Mouse (Mus musculus) gastrocnemius, postnatal 14 days (tissue): ENCODE measurements around the gene Cetn4. TPM values are rescaled to one million over a fixed set of nuclear protein-coding genes. Genes with fewer than 3 reads are reported as not detected.

Experiments
- DNase-seq: peaks from one replicate; pipeline ENCODE4 v3.0.0; 2021; ENCODE audit warnings: mixed read lengths
- intact Hi-C: fragments of 180-260 bp; cut with DNase I; formaldehyde crosslinking; loops from one replicate; pipeline ENCODE4 v1.15.1; 2025; ENCODE audit warnings: low total_unique reads
- total RNA-seq, 2 experiments: library from RNA; stranded (reverse); gene quantifications; 2 replicates each; pipeline ENCODE4 v1.2.3; 2021

Gene Cetn4
- total RNA-seq, 2 experiments from 2014 or later, result 0.29 to 0.57 TPM

DNA sequence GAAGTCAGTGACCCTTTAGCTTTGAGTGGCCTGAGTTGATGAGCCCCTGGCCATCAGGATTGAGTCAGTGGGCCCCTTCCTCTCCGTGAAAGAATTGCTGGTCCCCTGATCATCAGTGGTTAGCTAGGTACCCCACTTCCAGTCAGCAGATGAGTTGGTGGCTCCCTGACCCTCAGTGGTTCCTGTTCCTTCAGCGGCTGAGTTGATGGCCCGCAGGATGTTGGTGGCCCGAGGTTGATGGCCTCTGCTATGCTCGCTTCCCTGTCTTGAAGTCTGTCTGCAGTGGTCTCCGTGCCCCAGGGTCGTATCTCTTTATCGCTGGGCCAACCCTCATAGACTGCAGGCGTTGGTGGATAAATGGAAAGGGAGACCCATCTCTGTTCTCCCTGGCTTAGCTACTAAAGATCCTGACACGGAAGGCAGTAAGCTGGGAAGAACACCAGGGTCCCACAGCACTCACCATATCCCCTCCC, 575 bp downstream of the Cetn4 start:
- no peak for DNase-seq
- intact Hi-C loops, result no loop called here

DNA sequence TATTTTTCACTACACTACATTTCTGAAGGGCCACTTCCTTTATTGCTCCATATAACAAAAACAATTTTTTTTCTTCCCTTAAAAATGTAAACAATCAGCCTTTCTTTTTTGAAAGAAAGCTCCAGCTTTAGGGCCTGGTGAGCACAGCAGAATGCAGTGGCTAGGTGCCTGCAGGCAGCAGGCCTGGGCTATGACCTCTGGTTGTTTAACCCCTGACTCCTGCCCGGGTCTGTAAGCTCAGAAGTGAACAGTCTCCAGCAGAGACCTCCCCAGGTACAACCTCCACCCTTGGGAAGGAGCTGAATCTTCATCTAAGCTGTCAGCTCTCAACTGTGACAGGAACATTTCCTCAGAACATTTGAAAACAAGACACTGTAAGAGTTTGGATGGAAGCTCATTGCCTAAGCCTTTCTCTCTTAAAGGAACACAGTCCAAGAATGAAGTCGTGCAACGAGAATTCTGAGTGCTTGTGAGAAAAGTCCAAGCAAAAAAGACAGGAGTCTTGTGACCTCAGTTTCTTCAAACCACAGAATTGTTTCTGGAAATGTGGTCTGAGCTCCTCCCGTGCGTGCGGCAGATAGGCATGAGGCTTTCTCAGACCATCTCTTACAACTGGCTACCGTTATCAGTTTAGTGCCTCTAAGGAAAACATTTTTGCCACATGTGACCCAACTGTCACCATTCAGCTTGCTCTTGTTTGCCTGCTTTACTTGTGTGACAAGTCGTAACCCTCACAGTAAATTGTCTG, 8.9 kb downstream of the Cetn4 start:
- no peak for DNase-seq
- intact Hi-C loops, result no loop called here

DNA sequence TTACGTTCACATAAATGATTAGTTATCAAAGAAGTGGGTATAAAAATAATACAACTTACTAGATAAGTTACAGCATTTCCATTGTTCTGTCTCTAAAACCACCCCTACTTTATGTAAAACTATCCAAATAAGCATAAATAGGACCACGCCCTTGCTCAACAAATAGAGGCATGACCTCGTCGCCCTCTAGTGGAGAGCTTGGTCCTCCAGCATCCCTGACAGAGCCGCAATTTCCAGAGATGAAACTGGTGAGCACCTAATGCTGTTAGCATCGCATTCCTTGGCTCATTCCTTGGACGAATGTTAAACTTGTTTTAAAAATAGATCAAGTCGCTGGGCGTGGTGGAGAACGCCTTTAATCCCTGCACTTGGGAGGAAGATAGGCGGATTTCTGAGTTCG, 9.8 kb downstream of the Cetn4 start:
- intact Hi-C loops, result no loop called here
- DNase-seq, result peak; percentile 33

DNA sequence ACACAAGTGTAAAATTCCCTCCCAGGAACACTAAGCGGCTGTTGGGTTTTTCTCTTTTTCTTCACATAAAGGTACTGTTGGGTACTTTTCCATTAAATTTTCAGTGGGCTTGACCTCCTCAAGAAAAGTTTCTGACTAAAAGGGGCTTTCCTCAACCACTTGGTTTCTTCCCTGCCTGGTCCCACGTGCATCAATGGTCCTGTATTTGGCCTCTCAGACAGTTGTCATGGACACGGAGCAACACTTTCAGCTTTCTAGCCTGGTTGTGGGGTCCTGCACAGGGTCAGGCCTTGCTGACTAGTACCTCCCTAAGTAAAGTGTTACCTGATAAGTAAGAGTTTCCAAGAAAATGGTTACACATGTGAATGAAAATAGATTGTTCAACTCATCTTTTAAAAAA, 13.0 kb downstream of the Cetn4 start:
- intact Hi-C loops, result no loop called here
- no peak for DNase-seq

DNA sequence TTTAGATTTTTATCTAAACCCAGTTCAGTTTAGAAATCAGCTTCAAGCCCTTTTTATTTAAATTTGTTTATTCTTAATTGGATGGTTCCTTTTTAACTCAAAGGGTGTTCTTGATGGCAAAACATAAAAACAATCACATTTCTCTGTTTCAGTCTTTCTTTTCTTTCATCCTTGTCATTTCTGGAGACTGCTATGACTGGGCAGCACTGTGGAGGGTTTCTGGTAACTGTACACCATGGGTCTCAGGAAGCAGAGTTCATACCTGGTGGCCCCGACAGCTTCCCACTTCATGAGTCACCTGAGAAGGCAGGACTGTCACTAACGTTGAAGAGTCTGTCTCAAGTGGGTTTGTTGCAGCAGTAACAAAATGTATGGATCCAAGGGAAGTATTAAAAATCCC, 19.9 kb downstream of the Cetn4 start:
- no peak for DNase-seq
- intact Hi-C loops, result no loop called here

DNA sequence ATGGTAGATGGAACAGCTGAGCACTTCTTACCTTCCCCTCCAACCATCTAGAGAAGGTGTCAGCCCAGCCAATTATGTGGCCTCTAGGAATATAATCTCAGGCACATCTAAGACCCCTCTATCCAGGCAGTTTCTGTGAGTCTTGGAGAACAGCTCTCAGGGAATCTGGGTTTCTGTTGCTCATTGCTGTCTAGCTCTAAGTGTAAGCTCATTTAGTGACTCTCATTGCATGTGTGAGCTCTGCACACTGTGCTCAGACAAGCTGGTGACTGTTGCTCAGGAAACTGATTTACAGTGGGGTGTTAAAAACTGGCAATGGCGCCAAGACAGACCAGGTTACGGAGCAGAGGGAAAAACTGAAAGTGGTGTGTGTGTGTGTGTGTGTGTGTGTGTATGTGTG, 20.6 kb downstream of the Cetn4 start:
- intact Hi-C loops, result no loop called here
- DNase-seq, result no peak

DNA sequence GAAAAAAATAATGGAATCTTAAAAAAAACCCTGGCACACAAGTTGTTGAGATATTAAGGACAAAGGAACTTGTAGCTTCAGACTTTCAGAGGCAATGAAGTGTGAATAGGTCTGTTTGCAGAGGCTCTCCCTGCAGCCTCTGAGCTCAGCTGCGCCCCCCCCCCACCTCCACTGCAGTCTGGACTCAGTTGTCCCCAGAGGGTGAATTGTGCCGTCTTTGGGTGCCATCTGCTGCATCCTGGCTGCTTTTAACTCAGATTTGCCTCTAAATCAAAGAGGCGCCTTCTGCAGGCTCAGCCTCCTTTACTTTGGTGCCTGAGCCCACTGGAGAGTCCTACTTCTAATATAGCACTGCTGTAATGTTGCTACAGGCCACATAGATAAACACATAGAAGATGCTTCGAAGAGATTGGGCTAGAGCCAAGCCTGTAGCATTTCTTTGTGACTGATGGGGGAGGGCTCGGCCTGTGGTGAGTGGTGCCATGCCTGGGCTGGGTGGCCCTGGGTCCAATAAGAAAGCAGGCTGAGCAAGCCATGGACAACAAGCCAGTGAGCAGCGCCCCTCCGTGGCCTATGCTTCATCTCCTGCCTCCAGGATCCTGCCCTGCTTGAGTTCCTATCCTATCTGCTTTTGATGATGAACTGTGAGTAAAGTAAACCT, 21.5 kb downstream of the Cetn4 start:
- intact Hi-C loops, result no loop called here

DNA sequence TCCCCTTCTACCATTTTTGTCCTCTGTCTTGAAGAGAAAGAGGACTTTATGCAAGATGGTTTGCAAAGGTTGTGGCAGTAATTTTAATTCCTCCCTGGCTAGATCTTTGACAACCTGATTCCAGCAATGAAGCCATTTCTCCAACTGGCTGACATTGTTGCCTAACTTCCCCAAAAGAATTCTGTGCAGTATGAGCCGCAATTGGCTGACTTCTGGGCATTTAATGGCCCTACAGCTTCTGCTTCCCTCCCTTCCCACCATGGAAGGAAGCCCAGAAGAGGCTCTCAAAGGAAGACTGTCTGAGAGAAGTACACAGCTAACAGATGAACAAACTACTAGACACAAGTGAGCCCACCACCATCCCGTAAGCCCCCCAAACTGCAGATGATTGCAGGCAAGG, 23.3 kb downstream of the Cetn4 start:
- intact Hi-C loops, result no loop called here
- no peak for DNase-seq

More for the DNA sequence above, 21.5 kb downstream of the Cetn4 start:
- DNase-seq, result no peak

DNA sequence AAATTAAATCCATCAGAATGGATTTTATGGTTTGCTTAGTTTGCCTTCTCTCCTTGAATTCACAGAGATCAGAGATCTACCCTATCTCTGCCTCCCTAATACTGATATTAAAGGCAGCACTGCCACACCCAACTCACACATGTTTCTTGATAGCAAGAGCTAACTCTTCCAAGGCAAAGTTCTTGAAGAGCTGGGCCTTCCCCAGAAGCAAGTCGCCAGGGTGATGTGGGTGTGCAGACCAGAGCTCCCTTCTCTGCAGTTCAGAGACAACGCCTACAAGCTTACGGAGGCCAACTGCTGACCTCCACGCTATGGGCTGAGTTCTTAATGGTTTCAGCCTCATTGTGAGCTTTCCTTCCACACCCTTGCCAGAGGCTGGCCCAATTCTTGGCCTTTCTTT, 29.3 kb downstream of the Cetn4 start:
- DNase-seq, result no peak
- intact Hi-C loops, result no loop called here

DNA sequence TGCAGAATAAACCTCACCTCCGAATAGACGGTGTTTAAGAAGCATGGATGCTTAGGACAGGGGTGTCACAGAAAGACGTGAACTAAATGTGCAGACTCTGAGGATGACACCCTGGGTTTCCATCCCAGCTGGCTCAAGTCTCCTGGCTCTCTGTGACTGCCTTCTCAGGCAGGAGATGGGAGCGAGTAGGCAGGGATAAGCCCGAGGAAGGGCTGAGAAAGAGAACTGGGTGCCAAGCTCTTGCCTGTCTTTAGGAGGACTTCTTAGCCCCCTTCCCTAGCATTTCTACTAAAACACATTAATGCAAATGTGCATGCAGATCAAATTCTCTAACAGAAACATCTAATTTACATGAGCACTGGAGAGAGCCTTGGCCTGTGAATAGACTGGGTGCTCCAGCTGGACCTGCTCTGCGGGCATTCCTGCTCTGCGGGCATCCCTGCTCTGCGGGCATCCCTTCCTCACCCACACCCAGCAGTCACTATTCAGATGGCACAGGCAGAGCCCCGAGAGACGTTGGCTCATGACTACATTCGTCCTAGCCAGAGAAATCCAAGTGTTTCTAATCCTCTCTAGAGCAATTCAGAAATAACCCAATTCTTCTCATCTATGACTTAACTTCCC, 30.1 kb downstream of the Cetn4 start:
- no peak for DNase-seq
- intact Hi-C loops, result no loop called here

DNA sequence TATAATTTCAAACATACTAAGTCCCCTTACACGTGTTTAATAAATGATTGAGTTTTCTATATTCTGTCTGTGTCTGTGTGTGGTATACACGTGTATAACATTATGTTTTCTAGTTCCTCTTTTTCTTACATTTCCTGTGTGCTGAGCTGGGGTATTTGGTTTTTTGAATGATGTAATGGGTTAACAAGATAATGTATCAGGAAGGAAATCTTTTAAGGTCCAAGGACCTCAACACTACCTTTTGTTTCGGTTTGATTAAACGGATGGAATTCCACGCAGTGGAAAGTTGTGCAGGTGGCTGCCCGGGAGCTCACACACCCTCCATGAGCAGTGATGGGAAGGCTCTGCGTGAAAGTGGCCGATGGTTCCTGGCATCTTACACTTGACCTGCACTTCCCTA, 31.6 kb downstream of the Cetn4 start:
- no peak for DNase-seq
- intact Hi-C loops, result no loop called here

DNA sequence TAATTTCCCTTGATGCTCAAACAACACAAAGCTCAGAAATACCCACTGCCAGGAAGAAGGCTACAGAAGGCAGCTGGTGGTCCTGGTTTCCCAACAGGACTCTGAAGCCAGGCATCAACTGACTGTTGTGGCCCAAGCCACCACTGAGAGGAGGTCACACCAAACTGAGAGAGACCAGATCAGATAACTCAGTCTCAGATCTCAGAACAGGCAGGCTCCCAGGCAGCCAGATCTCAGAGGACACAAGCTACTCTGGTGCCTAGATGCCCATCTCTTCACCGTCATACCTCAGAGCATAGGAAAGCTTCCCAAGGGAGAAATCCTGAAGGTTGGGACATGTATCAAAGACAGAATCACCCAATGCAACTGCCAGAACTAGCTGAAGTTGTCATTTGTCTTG, 32.3 kb downstream of the Cetn4 start:
- no peak for DNase-seq
- intact Hi-C loops, result no loop called here

DNA sequence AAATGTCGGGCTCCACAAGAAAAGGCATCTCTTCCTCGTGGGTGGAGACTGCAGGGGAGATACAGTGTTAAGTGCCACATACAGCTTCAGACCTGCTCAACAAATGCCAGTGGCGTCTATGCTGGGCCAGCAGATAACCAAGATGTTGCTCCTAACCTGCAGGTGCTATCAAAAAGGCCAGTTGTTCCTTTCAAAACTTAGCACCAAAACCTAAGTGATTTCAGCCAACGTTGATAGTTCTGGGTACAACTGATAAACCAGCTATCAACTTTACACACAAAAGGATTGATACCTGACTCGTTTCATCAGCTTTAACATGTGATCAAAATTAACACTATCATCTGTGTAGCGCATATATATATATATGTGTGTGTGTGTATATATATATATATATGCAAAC, 37.8 kb downstream of the Cetn4 start:
- no peak for DNase-seq
- intact Hi-C loops, result no loop called here

DNA sequence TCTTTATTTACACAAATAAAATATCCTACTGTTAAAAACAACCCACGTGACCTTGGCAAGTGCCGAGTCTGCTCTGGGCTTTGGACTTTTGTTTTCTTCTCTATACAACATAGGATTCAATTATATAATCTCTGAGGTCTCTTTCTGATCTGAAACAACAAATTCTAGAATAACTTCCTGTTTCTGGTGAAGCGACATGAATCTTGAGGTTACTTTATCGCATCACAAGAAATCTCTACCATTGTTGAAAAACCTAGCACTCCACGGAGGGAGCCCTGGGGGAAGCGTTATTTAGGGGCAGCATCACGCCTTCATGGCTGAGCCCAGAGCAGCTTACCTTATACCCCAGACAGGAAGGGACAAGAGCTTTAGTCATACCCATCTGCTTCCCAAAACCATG, 39.4 kb downstream of the Cetn4 start:
- intact Hi-C loops, result no loop called here
- DNase-seq, result no peak

DNA sequence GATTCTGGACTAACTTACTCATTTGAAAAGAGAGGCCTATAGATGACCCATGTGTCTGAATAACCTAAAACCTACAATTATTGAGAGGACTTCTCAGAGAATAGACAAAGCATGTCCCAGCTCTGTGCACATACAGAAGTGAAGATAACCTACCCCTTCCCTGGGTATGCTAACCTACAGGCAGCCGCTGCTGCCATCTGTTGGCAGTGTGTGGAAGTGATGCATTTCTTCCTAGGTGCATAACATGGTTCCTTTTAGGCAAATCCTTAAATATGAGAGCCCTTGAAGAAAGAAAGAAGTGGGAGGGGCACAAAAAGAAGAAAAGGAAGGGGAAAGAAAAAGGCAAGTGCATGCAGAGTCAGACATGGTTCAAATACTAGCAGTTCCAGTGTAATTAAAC, 41.3 kb downstream of the Cetn4 start:
- peak; percentile 31 for DNase-seq
- intact Hi-C loops, result no loop called here

DNA sequence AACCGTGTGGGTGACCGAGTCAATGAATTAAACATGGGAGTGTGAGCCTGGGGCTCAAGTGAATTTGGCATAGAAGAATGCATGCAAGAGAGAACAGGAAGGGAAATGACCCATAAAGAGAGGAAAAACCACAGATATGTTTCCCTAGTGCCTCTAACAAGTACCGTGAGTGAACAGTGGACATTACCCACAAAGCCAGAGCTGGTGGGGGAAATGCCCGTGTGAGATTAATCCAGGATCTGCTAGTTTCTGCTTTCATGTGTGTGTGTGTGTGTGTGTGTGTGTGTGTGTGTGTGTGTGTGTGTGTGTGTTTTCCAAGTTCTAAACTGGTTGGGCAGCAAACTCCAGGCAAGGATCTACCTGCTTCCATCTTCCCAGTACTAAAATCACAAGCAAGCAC, 42.6 kb downstream of the Cetn4 start:
- intact Hi-C loops, result no loop called here
- no peak for DNase-seq

DNA sequence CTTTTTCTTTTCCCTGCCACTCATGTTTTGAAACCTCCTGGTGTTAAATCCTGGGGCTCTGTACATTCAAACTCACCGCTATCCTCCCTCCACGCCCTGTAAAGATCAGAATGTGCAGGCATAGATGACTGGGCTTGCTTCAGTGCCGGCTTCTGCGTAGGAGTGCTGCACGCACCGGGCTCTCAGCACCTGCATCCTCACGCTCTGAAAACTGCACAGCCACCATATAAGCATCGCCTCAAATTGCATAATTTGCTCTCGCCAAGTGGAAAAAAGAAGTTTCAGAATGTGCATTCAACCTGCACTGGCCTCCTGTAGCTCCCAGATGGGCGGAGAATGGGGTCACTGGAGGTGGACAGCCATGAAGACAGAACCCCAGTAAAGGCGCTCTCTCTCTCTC, 44.2 kb downstream of the Cetn4 start:
- intact Hi-C loops, result no loop called here
- no peak for DNase-seq

DNA sequence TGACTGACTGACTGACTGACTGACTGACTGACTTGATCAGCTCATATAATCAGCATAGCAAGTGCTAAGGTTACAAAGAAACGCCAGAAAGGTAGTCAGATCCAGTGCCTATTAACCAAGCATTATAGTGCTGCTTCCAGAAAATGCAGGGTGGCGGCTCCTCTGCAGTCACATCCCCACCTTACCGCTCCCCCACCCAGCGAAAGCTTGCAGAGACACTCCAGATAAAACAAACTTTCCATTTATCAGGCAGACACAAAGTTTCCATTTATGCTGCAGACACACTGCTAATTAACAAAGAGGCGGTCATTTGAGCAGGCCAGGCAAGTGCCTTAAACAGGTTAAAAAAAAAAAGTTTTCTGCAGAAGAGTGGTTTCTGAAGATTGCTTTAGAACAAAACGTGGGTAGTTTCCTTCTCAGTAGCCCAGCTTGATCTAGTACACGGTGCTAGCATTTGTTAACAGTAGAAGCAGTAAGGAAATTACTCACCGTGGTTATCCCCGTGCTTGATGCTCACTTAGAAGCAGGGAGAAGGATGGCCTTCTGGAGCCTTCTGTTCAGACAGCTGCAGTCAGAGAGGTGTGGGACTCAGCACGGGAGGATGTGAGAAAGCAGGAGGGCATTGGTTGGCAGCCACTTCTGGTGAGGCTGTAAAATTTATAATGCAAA, 53.0 kb downstream of the Cetn4 start:
- DNase-seq, result no peak
- intact Hi-C loops, result no loop called here

DNA sequence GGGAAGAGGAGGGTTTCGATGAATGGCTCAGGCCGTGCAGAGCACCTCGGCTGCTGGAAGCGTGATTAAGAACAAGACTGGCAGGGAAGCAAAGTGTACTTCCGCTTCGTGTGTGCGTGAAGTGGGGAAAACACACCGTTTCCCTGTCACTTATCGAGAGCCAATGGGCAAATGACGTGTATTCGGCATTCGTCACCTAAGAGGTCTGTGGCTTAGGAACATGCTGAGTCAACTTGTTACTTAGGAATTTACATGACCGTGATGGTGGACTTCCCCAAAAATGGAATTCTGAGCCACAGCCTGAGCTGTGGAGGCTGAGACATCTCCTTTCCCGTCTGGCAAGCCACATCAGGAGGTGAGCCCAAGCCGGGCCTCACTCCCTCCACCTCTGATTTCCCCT, 54.7 kb downstream of the Cetn4 start:
- intact Hi-C loops, result no loop called here
- DNase-seq, result no peak
